Mouse (Mus musculus): ENCODE measurements around the gene Ifitm10.

DNA sequence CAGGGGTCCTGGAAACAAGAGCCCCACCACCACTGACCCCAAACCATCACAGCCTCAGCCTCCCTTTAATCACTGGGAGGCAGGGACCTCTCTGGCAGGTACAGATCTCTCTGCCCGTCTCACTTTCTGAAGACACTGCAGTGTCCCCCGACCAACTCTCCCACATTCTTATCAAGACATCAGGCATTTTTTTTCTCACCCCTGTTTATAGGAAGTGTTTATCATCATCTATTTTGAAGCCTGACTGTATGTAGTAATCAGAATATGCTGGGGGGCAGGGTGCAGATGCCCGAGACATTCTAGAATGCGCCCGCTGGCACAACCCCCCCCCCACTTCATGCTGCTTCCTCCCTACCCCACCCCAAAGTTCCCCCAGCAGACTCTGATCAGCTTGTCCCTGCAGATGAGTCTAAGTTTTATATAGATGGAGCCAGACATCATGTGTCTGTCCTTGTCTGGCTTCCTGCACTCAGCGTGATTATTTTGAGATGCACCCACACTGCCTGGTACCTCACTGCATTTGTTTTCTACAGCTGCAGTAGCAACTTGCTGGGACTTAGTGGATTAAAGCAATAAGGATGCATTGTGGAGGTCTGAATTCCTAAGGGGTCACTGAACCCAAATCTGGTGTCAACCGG is 26.7 kb upstream of the Ifitm10 start:
- TF ChIP-seq CTCF (IDR thresholded peaks at IDR 0.05; ENCODE audit: borderline replicate concordance, control insufficient read depth, extremely low read depth, insufficient read depth, low read length, poor library complexity) (no peak), POLR2A (IDR thresholded peaks at IDR 0.05; ENCODE audit: control insufficient read depth, extremely low read depth, insufficient read depth, low read length, poor library complexity) (no peak)
